Mouse (Mus musculus) liver, postnatal 0 days (tissue): Measurements from ENCODE around the gene Zfp629.

Source experiments
- CTCF ChIP-seq: sonication (generic); IDR thresholded peaks from 2 replicates; pipeline ENCODE4 v1.5.1; 2016; ENCODE audit warnings: antibody characterized with exemption, low read depth
- EP300 ChIP-seq: IDR thresholded peaks from 2 replicates; pipeline ENCODE4 v1.6.1; 2016; ENCODE audit warnings: antibody characterized with exemption, low read depth, mild to moderate bottlenecking

DNA sequence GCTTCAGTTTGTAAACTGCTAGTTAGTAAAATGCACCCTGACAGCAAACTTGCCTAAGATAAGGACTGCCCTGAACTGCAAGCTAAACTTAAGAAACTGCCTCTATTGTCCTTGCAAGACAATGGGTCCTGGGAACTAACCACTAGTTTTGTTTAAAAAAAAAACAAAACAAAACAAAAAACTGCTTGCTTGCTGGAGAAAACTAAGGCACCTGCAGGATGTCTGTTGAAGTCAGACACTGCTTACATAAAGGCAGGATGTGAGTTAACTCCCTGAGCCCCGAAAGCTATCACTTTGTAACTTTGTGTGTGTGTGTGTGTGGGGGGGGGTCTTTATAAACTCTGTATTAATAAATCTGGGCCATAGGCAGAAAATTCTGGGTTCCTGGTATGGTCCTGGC is 1.3 kb upstream of the Zfp629 start:
- TF ChIP-seq CTCF (no peak), EP300 (no peak)
